Mouse (Mus musculus): Measurements from ENCODE around the gene Igfals.

DNA sequence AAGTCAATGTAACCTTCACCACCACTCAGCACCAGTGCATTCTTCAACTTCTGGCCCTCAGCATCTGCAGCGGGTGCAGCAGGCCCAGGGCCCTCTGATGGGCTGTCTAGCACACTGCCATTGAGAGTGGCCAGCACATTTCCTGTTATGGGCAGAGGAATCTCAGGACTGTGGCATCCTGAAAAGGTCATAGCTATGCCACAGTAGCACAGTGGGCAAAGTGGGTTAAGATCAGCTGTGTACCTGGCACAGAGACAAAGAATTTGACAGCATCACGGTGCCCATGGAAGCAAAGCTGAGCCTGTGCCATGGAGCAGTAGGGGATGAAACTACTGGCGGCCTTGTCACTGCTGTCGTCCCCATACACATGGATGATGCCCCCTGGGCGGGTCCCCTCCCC is 33.4 kb downstream of the Igfals start:
- no peak for TF ChIP-seq POLR2A (IDR thresholded peaks at IDR 0.05; ENCODE audit: low read depth, low read length)
- no peak for TF ChIP-seq CTCF (conservative IDR thresholded peaks at IDR 0.05; ENCODE audit: insufficient read depth, insufficient read length, low read depth, low read length)
